Mouse (Mus musculus) forebrain, embryonic 13.5 days (tissue): ENCODE results near the gene Tet2. TPM values are rescaled to one million over a fixed set of nuclear protein-coding genes. Genes with fewer than 3 reads are reported as not detected.
"Not testable (repeated sequence)": the region's sequence is repeated elsewhere in the genome, so short reads cannot be mapped to it uniquely, and the experiment has no call there.

Source experiments
- ATAC-seq: fragments of 200-750 bp; cut with Nextera tagmentation; 2 replicates; pipeline ENCODE4 v1.8.0; 2017
- H3K27ac ChIP-seq: fragments of 300-500 bp; sonication (generic); 2 replicates; pipeline ENCODE4 v1.5.1; 2015; ENCODE audit warnings: inconsistent platforms, mild to moderate bottlenecking, moderate library complexity
- H3K27me3 ChIP-seq: fragments of 300-500 bp; sonication (generic); 2 replicates; pipeline ENCODE4 v1.6.1; 2015; ENCODE audit warnings: mild to moderate bottlenecking, inconsistent platforms
- H3K36me3 ChIP-seq: fragments of 300-500 bp; sonication (generic); 2 replicates; pipeline ENCODE4 v1.6.1; 2015; ENCODE audit warnings: mild to moderate bottlenecking, inconsistent platforms; ENCODE audit not compliant: poor library complexity, severe bottlenecking
- H3K4me1 ChIP-seq: fragments of 300-500 bp; sonication (generic); 2 replicates; pipeline ENCODE4 v1.6.1; 2015; ENCODE audit warnings: inconsistent platforms
- H3K4me2 ChIP-seq: fragments of 300-500 bp; sonication (generic); 2 replicates; pipeline ENCODE4 v1.6.1; 2015; ENCODE audit warnings: inconsistent platforms, mild to moderate bottlenecking, moderate library complexity
- H3K4me3 ChIP-seq: fragments of 300-500 bp; sonication (generic); 2 replicates; pipeline ENCODE4 v1.5.1; 2015; ENCODE audit warnings: mild to moderate bottlenecking, inconsistent platforms
- H3K9ac ChIP-seq: fragments of 300-500 bp; sonication (generic); 2 replicates; pipeline ENCODE4 v1.6.1; 2015; ENCODE audit warnings: mild to moderate bottlenecking, inconsistent platforms
- H3K9me3 ChIP-seq: fragments of 300-500 bp; sonication (generic); replicated peaks from 2 replicates; pipeline ENCODE4 v1.6.1; 2016; ENCODE audit warnings: inconsistent platforms
- WGBS: fragments of 180-500 bp; shearing (Covaris S2); methylation state at CpG from one replicate; pipeline ENCODE4 v1.1.7; 2015; 5-methylcytosine and 5-hydroxymethylcytosine counted together
- polyA plus RNA-seq: library from polyadenylated mRNA; unstranded; fragments of >200 nt; fragmentation: Nextera tagmentation; extraction: Ambion mirVana; gene quantifications from 2 replicates; pipeline ENCODE4 v1.2.1, GENCODE M21; 2015

Tet2 gene
- polyA plus RNA-seq, 1 experiment from 2014 or later: 23.5 TPM

DNA sequence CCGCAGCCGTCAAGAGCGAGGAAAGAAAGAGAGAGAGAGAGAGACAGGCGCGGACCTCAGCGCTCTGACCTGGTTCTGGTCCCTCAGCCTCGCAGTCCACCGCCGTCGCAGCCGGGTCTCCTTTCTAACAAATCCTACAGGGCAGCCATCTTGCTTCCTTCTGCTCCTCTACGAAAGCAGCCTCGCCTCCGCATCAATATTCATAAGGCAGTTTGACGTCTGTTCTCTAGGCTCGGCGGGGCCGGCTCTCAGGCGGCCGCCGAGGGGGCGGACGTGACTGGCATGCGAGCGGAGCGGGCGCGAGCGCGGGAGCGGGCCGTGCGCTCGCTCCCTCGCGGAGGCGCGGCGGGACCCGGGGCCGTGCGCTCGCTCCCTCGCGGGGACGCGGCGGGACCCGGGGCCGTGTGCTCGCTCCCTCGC is 798 bp downstream of the Tet2 start:
- Histone ChIP-seq H3K9me3 (no peaks in the 10 kb centered on the region), H3K36me3 (no peaks in the 10 kb centered on the region), H3K27me3 (no peaks in the 10 kb centered on the region), H3K27ac (peak overlapping the region; percentile 90), H3K4me3 (peak overlapping the region; percentile 81), H3K4me1 (peaks cover 15% of the 10 kb centered on the region), H3K4me2 (peak overlapping the region; percentile 78), H3K9ac (peak overlapping the region; percentile 81)
- peak; percentile 97 for ATAC-seq
- under 1% methylated on average over 39 of the region's 52 CpGs for WGBS

DNA sequence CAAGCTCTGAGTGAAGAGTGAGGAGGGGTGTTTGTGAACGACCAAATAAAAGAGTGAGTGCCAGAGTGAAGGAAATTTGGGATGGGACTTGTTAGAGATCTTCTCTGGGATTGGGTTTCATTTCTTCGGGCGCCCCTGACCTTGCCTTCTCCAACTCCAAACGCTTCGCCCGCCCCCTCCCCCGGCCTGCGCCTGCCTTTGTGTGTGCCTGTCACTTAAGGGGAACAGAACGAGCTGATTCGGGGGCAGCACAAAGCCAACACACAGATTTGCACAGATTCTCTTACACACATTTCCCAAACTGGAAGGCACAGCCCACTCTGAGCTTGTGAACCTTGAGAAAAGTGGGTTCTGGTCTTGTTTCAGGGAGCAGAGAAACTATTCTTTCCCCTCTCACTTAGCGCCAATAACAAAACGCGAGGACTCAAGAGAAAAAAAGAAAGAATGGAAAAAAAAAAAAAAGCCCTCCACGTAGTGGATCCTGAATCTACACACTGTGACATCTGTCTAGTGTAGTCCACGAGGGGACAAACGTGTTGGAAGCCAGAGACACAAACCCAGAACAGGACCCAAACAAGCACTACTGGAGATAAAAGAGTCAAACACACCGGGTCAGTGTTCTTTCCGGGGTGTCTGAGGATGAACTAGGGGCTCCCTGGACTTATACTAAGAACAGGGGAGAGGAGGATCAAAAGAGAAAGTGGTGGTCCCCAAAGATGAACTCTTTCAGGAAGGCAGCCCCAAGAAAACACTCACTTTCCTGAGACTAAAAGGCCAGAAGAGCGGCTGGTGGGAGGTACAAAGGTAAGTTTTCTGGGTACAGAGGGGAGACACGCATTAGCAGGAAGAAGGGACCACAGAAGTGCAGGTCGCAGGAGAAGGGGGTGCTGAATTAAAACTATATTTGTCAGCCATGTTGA is 1.6 kb downstream of the Tet2 start:
- peak overlapping the region; percentile 81 for H3K9ac ChIP-seq
- H3K27me3 ChIP-seq: no peaks in the 10 kb centered on the region
- H3K4me1 ChIP-seq: peaks cover 15% of the 10 kb centered on the region
- peak overlapping the region; percentile 81 for H3K4me3 ChIP-seq
- H3K9me3 ChIP-seq: 0 out of 2 replicates have a peak, but pooled peaks cover 3% of the 10 kb centered on the region
- H3K36me3 ChIP-seq: peaks cover 4% of the 10 kb centered on the region
- under 1% methylated on average over 21 of the region's 21 CpGs for WGBS
- ATAC-seq: peak; percentile 14; the same call in 1 of the 2 replicates
- H3K4me2 ChIP-seq: peak overlapping the region; percentile 78
- peak overlapping the region; percentile 90 for H3K27ac ChIP-seq

DNA sequence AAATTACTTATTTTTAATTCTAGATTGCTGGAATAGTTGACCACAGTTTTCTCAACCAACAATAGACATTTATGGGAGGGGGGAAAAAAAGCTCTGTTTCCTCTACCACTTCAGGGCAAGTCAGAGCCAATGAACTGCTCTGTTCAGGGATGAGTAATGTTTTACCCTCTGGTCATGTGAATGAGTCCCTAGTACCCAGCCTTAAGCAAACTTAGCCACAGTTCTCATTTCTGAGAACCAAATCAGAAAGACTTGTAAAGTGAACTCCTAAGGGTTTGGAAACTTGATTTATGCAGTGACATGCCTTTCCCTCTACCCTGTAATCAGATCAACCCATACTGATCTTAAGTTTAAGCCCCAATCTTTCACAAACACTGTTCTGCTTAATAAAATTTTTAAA is 2.9 kb downstream of the Tet2 start:
- Histone ChIP-seq H3K27me3 (no peaks in the 10 kb centered on the region), H3K4me3 (peak overlapping the region; percentile 81), H3K27ac (no peak overlapping the region), H3K9ac (no peak overlapping the region), H3K36me3 (peaks cover 12% of the 10 kb centered on the region), H3K9me3 (0 out of 2 replicates have a peak, but pooled peaks cover 3% of the 10 kb centered on the region), H3K4me2 (peak overlapping the region; percentile 78), H3K4me1 (peaks cover 15% of the 10 kb centered on the region)
- no peak for ATAC-seq

GRCm38 (mm10) chr3:133541000-133541399 is 3.9 kb downstream of the Tet2 start:
- Histone ChIP-seq H3K9ac (no peak overlapping the region), H3K27ac (no peak overlapping the region), H3K9me3 (0 out of 2 replicates have a peak, but pooled peaks cover 3% of the 10 kb centered on the region), H3K4me3 (no peak overlapping the region), H3K36me3 (peaks cover 20% of the 10 kb centered on the region), H3K4me1 (peaks cover 15% of the 10 kb centered on the region), H3K27me3 (no peaks in the 10 kb centered on the region), H3K4me2 (no peak overlapping the region)
- no peak for ATAC-seq

GRCm38 (mm10) chr3:133539991-133540390 is 4.9 kb downstream of the Tet2 start:
- ATAC-seq: no peak
- WGBS: 83% methylated on average over 4 of the region's 4 CpGs
- no peaks in the 10 kb centered on the region for H3K27me3 ChIP-seq
- no peak overlapping the region for H3K9ac ChIP-seq
- no peak overlapping the region for H3K4me3 ChIP-seq
- H3K4me1 ChIP-seq: peaks cover 15% of the 10 kb centered on the region
- no peak overlapping the region for H3K4me2 ChIP-seq
- peaks cover 23% of the 10 kb centered on the region for H3K36me3 ChIP-seq
- H3K27ac ChIP-seq: no peak overlapping the region
- H3K9me3 ChIP-seq: 0 out of 2 replicates have a peak, but pooled peaks cover 3% of the 10 kb centered on the region

GRCm38 (mm10) chr3:133538499-133538898 is 6.4 kb downstream of the Tet2 start:
- 90% methylated on average over 4 of the region's 4 CpGs for WGBS

GRCm38 (mm10) chr3:133535644-133536043 is 9.3 kb downstream of the Tet2 start:
- Histone ChIP-seq H3K4me3 (no peak overlapping the region), H3K27me3 (no peaks in the 10 kb centered on the region), H3K4me1 (peaks cover 11% of the 10 kb centered on the region), H3K9ac (no peak overlapping the region), H3K27ac (no peak overlapping the region), H3K36me3 (peaks cover 23% of the 10 kb centered on the region), H3K4me2 (no peak overlapping the region), H3K9me3 (0 out of 2 replicates have a peak, but pooled peaks cover 3% of the 10 kb centered on the region)
- 89% methylated on average over 6 of the region's 6 CpGs for WGBS
- no peak for ATAC-seq

More at GRCm38 (mm10) chr3:133538499-133538898, 6.4 kb downstream of the Tet2 start:
- not testable (repeated sequence) for H3K27ac ChIP-seq, H3K9ac ChIP-seq, H3K4me3 ChIP-seq, H3K9me3 ChIP-seq, ATAC-seq, H3K27me3 ChIP-seq, H3K4me2 ChIP-seq
- Histone ChIP-seq H3K4me1 (peaks cover 26% of the 10 kb centered on the region), H3K36me3 (peaks cover 23% of the 10 kb centered on the region)

DNA sequence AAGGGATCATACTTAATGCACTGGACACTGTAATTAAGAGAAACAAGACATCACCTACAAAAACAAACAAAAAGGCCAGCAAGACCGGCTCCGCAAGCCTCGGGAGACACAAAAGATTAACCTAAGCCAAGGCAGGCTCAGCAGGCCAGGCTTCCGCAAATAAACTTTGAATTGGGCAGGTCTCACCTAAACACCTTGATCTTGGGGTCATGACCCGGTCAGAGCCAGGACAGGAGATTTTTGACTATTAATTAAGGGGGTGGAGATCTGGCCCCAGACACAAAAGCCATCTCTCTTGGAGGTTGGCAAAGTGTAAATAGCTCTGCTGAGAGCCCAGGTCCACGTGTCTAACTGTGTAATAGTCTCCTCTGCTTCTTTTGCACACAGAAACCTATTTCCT is 10.9 kb downstream of the Tet2 start:
- peak; percentile 41; the same call in 1 of the 2 replicates for ATAC-seq
- Histone ChIP-seq H3K9ac (no peak overlapping the region), H3K4me3 (no peak overlapping the region), H3K9me3 (0 out of 2 replicates have a peak, but pooled peaks cover 3% of the 10 kb centered on the region), H3K4me2 (no peak overlapping the region), H3K27me3 (no peaks in the 10 kb centered on the region), H3K27ac (no peak overlapping the region), H3K4me1 (peaks cover 11% of the 10 kb centered on the region), H3K36me3 (peaks cover 23% of the 10 kb centered on the region)
- WGBS: 15% methylated on average over 6 of the region's 6 CpGs

DNA sequence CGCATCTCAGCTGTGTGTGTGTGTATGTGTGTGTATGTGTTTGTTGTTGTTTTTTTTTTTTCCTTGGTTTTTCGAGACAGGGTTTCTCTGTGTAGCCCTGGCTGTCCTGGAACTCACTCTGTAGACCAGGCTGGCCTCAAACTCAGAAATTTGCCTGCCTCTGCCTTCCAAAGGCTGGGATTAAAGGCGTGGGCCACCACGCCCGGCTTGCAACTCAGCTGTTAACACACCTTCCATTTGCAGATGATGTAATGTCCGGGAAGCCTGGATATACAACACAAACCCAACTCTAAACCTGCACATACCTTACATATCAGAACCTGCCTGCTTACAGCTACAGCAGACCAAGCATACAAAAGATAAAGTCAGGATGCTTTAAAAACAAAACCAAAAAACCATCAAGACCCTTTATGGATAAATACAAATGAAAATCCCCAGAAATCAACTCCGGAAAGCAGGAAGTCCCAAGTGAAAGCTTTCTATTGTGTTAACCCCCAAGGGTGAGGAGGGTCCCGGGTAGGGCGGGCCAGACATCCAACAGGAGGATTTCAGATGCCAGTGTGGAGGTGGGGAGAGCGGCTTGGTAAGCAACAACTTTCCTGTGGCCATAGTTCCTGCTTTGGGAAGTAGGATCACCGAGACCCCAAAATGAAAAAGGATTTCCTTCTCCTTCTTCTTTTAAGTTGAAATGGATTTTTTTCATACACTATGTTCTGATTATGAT is 11.5 kb downstream of the Tet2 start:
- Histone ChIP-seq H3K4me2 (no peak overlapping the region), H3K27ac (no peak overlapping the region), H3K36me3 (peaks cover 19% of the 10 kb centered on the region; the same call in 1 of the 2 replicates), H3K4me1 (peaks cover 11% of the 10 kb centered on the region), H3K9me3 (no peaks in the 10 kb centered on the region), H3K9ac (no peak overlapping the region), H3K4me3 (no peak overlapping the region), H3K27me3 (no peaks in the 10 kb centered on the region)
- no peak for ATAC-seq
- WGBS: 61% methylated on average over 11 of the region's 11 CpGs

DNA sequence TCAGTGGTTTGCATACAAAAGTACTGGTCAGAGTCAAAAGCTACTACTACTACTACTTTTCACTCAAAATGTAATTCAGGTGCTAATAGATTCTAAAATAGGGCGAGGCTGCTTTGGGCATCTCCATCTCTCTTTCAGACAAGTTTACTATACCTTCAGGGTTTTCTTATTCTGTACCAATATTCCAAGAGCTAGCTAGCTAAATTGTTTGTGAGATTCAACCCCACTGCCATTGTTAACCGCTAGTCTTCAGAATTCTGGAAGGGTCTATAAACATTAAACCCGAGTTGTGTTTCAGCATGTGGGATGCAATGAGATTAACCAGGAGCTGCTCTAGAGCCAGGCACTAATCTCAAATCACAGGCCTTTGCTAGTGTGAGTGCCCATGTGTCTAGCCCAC is 12.1 kb downstream of the Tet2 start:
- H3K4me2 ChIP-seq: no peak overlapping the region
- H3K9ac ChIP-seq: no peak overlapping the region
- ATAC-seq: no peak
- WGBS: 65% methylated on average over 3 of the region's 3 CpGs
- H3K9me3 ChIP-seq: no peaks in the 10 kb centered on the region
- peaks cover 20% of the 10 kb centered on the region; the same call in 1 of the 2 replicates for H3K36me3 ChIP-seq
- H3K4me1 ChIP-seq: peaks cover 11% of the 10 kb centered on the region
- no peaks in the 10 kb centered on the region for H3K27me3 ChIP-seq
- H3K27ac ChIP-seq: no peak overlapping the region
- no peak overlapping the region for H3K4me3 ChIP-seq

- Histone ChIP-seq H3K36me3 (peaks cover 15% of the 10 kb centered on the region; the same call in 1 of the 2 replicates), H3K4me2 (no peak overlapping the region), H3K4me3 (no peak overlapping the region), H3K9me3 (no peaks in the 10 kb centered on the region), H3K27ac (no peak overlapping the region), H3K9ac (no peak overlapping the region), H3K4me1 (peaks cover 11% of the 10 kb centered on the region), H3K27me3 (no peaks in the 10 kb centered on the region)
- 83% methylated on average over 6 of the region's 6 CpGs for whole genome bisulfite sequencing
- ATAC-seq: no peak
Measured at GRCm38 (mm10) chr3:133532252-133532651, 12.7 kb downstream of the Tet2 start.

DNA sequence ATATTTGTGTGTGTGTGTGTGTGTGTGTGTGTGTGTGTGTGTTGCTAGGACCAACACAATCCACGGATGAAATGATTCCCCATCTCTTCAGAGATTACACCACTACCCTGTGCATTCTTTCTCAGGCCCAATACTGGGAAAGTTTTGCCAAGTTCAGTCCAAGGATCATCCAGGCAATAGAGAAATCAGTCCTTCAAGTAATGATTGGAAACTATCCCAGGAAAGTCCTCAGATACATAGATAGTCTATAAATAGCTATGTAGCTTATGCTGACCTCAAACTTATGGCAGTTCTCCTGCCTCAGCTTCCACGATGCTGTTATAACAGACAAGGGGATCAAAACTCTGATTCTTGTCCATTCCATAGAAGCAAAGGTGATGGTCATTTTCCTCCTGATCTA is 13.8 kb downstream of the Tet2 start:
- Histone ChIP-seq H3K4me2 (no peak overlapping the region), H3K9me3 (no peaks in the 10 kb centered on the region), H3K4me1 (peaks cover 11% of the 10 kb centered on the region), H3K27ac (no peak overlapping the region), H3K4me3 (no peak overlapping the region), H3K36me3 (peaks cover 11% of the 10 kb centered on the region; the same call in 1 of the 2 replicates), H3K9ac (no peak overlapping the region), H3K27me3 (no peaks in the 10 kb centered on the region)
- no peak for ATAC-seq
- 89% methylated on average over 2 of the region's 2 CpGs for WGBS
